Mouse (Mus musculus): ENCODE data around the gene Pde2a. TPM values are rescaled to one million over a fixed set of nuclear protein-coding genes. Genes with fewer than 3 reads are reported as not detected.

Pde2a gene
- polyA plus RNA-seq, 1 experiment from 2014 or later = 5.9 TPM

- Histone ChIP-seq H3K4me3 (ENCODE audit: low read depth, low read length) (no peak overlapping the region), H3K9ac (ENCODE audit: low read depth, low read length) (no peak overlapping the region), H3K4me1 (ENCODE audit: control insufficient read depth, insufficient read depth, low read length) (no peaks in the 10 kb centered on the region), H3K4me2 (no peak overlapping the region), H3K9me3 (replicated peaks; ENCODE audit: control insufficient read depth, low read length) (no peaks in the 10 kb centered on the region), H3K27ac (ENCODE audit: low read depth, low read length) (no peak overlapping the region), H3K27me3 (ENCODE audit: control insufficient read depth, insufficient read depth, low read length) (peaks cover 35% of the 10 kb centered on the region), H3K36me3 (ENCODE audit: control insufficient read depth, insufficient read depth, low read length) (no peaks in the 10 kb centered on the region)
- 79% methylated on average over 3 of the region's 3 CpGs for WGBS (ENCODE audit: insufficient replicate concordance)
- ATAC-seq (replicated peaks; ENCODE audit: insufficient number of reproducible peaks, low FRiP score, low TSS enrichment) = no peak
These were observed 31.2 kb downstream of the Pde2a start for GRCm38 (mm10) chr7:101452669-101453068.

DNA sequence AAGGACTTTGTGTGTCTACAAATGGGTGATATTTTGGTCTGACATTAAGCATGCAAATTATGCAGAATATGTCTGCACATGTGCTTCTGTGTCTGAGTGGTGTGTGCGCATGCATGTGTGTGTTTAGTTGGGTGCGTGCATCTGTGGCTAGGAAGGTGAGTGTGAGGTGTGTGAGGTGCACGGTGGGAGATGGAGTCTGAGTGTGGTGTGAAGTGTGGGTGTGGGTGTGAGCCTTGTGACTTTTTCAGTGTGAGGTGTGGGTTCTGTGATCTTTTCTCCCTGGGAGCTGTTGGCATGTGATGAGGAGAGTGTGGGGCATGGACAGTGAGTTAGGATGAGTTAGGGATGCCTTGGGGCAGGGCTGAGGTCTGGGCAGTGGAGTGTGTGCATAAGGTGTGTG, 31.8 kb downstream of the Pde2a start:
- Histone ChIP-seq H3K4me1 (ENCODE audit: control insufficient read depth, insufficient read depth, low read length) (no peaks in the 10 kb centered on the region), H3K27me3 (ENCODE audit: control insufficient read depth, insufficient read depth, low read length) (peaks cover 33% of the 10 kb centered on the region), H3K4me2 (peak overlapping the region; percentile 16), H3K36me3 (ENCODE audit: control insufficient read depth, insufficient read depth, low read length) (no peaks in the 10 kb centered on the region), H3K27ac (ENCODE audit: low read depth, low read length) (no peak overlapping the region), H3K9me3 (replicated peaks; ENCODE audit: control insufficient read depth, low read length) (no peaks in the 10 kb centered on the region), H3K9ac (ENCODE audit: low read depth, low read length) (no peak overlapping the region), H3K4me3 (ENCODE audit: low read depth, low read length) (no peak overlapping the region)
- ATAC-seq (replicated peaks; ENCODE audit: insufficient number of reproducible peaks, low FRiP score, low TSS enrichment) = no peak
- 83% methylated on average over 3 of the region's 3 CpGs for WGBS (ENCODE audit: insufficient replicate concordance)

GRCm38 (mm10) chr7:101453725-101454124, 32.2 kb downstream of the Pde2a start:
- no peak overlapping the region for H3K27ac ChIP-seq (ENCODE audit: low read depth, low read length)
- 36% methylated on average over 8 of the region's 8 CpGs for WGBS (ENCODE audit: insufficient replicate concordance)
- H3K4me1 ChIP-seq (ENCODE audit: control insufficient read depth, insufficient read depth, low read length) = no peaks in the 10 kb centered on the region
- H3K27me3 ChIP-seq (ENCODE audit: control insufficient read depth, insufficient read depth, low read length) = peaks cover 34% of the 10 kb centered on the region
- no peak overlapping the region for H3K4me2 ChIP-seq
- no peak for ATAC-seq (replicated peaks; ENCODE audit: insufficient number of reproducible peaks, low FRiP score, low TSS enrichment)
- no peak overlapping the region for H3K9ac ChIP-seq (ENCODE audit: low read depth, low read length)
- H3K36me3 ChIP-seq (ENCODE audit: control insufficient read depth, insufficient read depth, low read length) = no peaks in the 10 kb centered on the region
- no peak overlapping the region for H3K4me3 ChIP-seq (ENCODE audit: low read depth, low read length)
- H3K9me3 ChIP-seq (replicated peaks; ENCODE audit: control insufficient read depth, low read length) = no peaks in the 10 kb centered on the region

DNA sequence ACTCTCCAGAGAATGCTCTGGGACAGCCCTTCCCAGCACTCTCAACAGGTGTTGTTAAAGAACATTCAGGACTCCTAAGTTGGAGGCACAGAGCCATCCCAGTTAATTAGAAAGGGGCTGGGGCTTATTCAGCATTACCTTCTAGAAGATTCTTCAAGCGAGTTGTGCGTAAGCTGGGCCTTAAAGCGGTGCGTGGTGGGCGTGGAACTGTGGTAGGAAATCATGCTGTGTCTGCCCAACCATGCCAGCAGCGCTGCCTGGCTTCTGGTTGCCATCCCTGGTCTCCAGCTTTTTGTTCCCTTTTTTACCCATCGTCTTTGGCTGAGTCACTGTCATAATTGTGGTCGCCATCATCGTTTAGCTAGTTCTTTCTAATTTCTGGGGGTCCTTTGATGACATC, 33.0 kb downstream of the Pde2a start:
- 80% methylated on average over 9 of the region's 9 CpGs for WGBS (ENCODE audit: insufficient replicate concordance)
- no peaks in the 10 kb centered on the region for H3K9me3 ChIP-seq (replicated peaks; ENCODE audit: control insufficient read depth, low read length)
- H3K27me3 ChIP-seq (ENCODE audit: control insufficient read depth, insufficient read depth, low read length) = peaks cover 36% of the 10 kb centered on the region
- no peaks in the 10 kb centered on the region for H3K36me3 ChIP-seq (ENCODE audit: control insufficient read depth, insufficient read depth, low read length)
- no peaks in the 10 kb centered on the region for H3K4me1 ChIP-seq (ENCODE audit: control insufficient read depth, insufficient read depth, low read length)
- H3K4me3 ChIP-seq (ENCODE audit: low read depth, low read length) = no peak overlapping the region
- ATAC-seq (replicated peaks; ENCODE audit: insufficient number of reproducible peaks, low FRiP score, low TSS enrichment) = no peak
- no peak overlapping the region for H3K27ac ChIP-seq (ENCODE audit: low read depth, low read length)
- no peak overlapping the region for H3K9ac ChIP-seq (ENCODE audit: low read depth, low read length)
- no peak overlapping the region for H3K4me2 ChIP-seq

DNA sequence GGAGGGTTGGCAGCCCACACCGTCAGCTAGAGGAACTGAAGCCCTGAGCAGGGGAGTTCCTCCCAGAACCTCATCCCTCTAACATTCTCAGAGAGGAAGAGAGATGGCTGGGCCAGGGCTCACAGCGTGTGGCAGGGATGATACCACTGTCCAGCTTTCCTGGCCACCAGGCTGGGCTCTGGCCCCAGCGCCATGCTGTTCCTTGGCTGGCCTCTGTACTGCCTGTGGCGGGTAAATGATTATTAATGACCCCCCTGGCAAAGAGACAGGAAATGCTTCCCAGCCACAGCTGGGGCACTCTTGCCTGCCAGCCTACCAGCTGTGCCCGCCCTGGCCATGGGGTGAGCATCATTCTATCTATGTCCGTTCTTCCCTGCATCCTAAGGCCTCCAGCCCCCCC, 33.6 kb downstream of the Pde2a start:
- 82% methylated on average over 6 of the region's 6 CpGs for WGBS (ENCODE audit: insufficient replicate concordance)
- no peak for ATAC-seq (replicated peaks; ENCODE audit: insufficient number of reproducible peaks, low FRiP score, low TSS enrichment)
- 0 out of 2 replicates have a peak, but pooled peaks cover under 1% of the 10 kb centered on the region for H3K4me1 ChIP-seq (ENCODE audit: control insufficient read depth, insufficient read depth, low read length)

DNA sequence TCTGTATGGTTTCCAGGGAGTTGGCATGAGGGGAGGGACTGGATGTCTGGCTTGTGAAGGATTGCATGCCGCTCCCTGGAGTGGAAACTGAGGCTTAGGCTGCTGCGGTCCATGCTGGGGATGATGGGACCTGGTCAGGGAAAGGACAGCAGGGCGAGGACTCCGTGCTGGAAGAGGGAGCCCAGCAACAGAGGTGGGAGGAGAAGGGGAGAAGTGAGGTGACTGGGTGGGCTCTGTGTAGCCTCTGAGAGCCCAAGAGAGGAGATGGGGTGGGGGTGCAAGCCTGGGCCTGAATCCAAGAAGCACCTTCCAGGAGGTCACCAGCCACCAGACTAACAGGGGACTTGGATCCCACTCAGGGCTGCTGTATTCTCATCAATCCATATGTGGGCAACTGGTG, 34.8 kb downstream of the Pde2a start:
- no peak overlapping the region for H3K4me3 ChIP-seq (ENCODE audit: low read depth, low read length)
- peaks cover 34% of the 10 kb centered on the region for H3K27me3 ChIP-seq (ENCODE audit: control insufficient read depth, insufficient read depth, low read length)
- H3K9me3 ChIP-seq (replicated peaks; ENCODE audit: control insufficient read depth, low read length) = no peaks in the 10 kb centered on the region
- no peak for ATAC-seq (replicated peaks; ENCODE audit: insufficient number of reproducible peaks, low FRiP score, low TSS enrichment)
- no peak overlapping the region for H3K9ac ChIP-seq (ENCODE audit: low read depth, low read length)
- WGBS (ENCODE audit: insufficient replicate concordance) = 66% methylated on average over 4 of the region's 4 CpGs
- peaks cover 7% of the 10 kb centered on the region; the same call in 1 of the 2 replicates for H3K4me1 ChIP-seq (ENCODE audit: control insufficient read depth, insufficient read depth, low read length)
- H3K4me2 ChIP-seq = no peak overlapping the region
- H3K27ac ChIP-seq (ENCODE audit: low read depth, low read length) = no peak overlapping the region
- H3K36me3 ChIP-seq (ENCODE audit: control insufficient read depth, insufficient read depth, low read length) = no peaks in the 10 kb centered on the region

More for the DNA sequence above, 33.6 kb downstream of the Pde2a start:
- H3K36me3 ChIP-seq (ENCODE audit: control insufficient read depth, insufficient read depth, low read length) = no peaks in the 10 kb centered on the region
- no peak overlapping the region for H3K4me3 ChIP-seq (ENCODE audit: low read depth, low read length)
- H3K9me3 ChIP-seq (replicated peaks; ENCODE audit: control insufficient read depth, low read length) = no peaks in the 10 kb centered on the region
- H3K4me2 ChIP-seq = no peak overlapping the region
- peaks cover 36% of the 10 kb centered on the region for H3K27me3 ChIP-seq (ENCODE audit: control insufficient read depth, insufficient read depth, low read length)
- H3K27ac ChIP-seq (ENCODE audit: low read depth, low read length) = no peak overlapping the region
- H3K9ac ChIP-seq (ENCODE audit: low read depth, low read length) = no peak overlapping the region

- WGBS (ENCODE audit: insufficient replicate concordance) = 33% methylated on average over 5 of the region's 5 CpGs
These were observed 35.3 kb downstream of the Pde2a start for GRCm38 (mm10) chr7:101456789-101457188.

GRCm38 (mm10) chr7:101457283-101457682, 35.8 kb downstream of the Pde2a start:
- 79% methylated on average over 5 of the region's 5 CpGs for WGBS (ENCODE audit: insufficient replicate concordance)
- no peaks in the 10 kb centered on the region for H3K36me3 ChIP-seq (ENCODE audit: control insufficient read depth, insufficient read depth, low read length)
- H3K9me3 ChIP-seq (replicated peaks; ENCODE audit: control insufficient read depth, low read length) = no peaks in the 10 kb centered on the region
- peaks cover 25% of the 10 kb centered on the region for H3K27me3 ChIP-seq (ENCODE audit: control insufficient read depth, insufficient read depth, low read length)
- no peak overlapping the region for H3K27ac ChIP-seq (ENCODE audit: low read depth, low read length)
- H3K9ac ChIP-seq (ENCODE audit: low read depth, low read length) = no peak overlapping the region
- peaks cover 7% of the 10 kb centered on the region; the same call in 1 of the 2 replicates for H3K4me1 ChIP-seq (ENCODE audit: control insufficient read depth, insufficient read depth, low read length)
- no peak for ATAC-seq (replicated peaks; ENCODE audit: insufficient number of reproducible peaks, low FRiP score, low TSS enrichment)
- no peak overlapping the region for H3K4me3 ChIP-seq (ENCODE audit: low read depth, low read length)
- H3K4me2 ChIP-seq = no peak overlapping the region

More at GRCm38 (mm10) chr7:101456789-101457188, 35.3 kb downstream of the Pde2a start:
- H3K27me3 ChIP-seq (ENCODE audit: control insufficient read depth, insufficient read depth, low read length) = peaks cover 30% of the 10 kb centered on the region
- peaks cover 7% of the 10 kb centered on the region; the same call in 1 of the 2 replicates for H3K4me1 ChIP-seq (ENCODE audit: control insufficient read depth, insufficient read depth, low read length)
- H3K4me2 ChIP-seq = no peak overlapping the region
- H3K9ac ChIP-seq (ENCODE audit: low read depth, low read length) = no peak overlapping the region
- ATAC-seq (replicated peaks; ENCODE audit: insufficient number of reproducible peaks, low FRiP score, low TSS enrichment) = no peak
- no peak overlapping the region for H3K27ac ChIP-seq (ENCODE audit: low read depth, low read length)
- no peaks in the 10 kb centered on the region for H3K36me3 ChIP-seq (ENCODE audit: control insufficient read depth, insufficient read depth, low read length)
- no peaks in the 10 kb centered on the region for H3K9me3 ChIP-seq (replicated peaks; ENCODE audit: control insufficient read depth, low read length)
- H3K4me3 ChIP-seq (ENCODE audit: low read depth, low read length) = no peak overlapping the region

DNA sequence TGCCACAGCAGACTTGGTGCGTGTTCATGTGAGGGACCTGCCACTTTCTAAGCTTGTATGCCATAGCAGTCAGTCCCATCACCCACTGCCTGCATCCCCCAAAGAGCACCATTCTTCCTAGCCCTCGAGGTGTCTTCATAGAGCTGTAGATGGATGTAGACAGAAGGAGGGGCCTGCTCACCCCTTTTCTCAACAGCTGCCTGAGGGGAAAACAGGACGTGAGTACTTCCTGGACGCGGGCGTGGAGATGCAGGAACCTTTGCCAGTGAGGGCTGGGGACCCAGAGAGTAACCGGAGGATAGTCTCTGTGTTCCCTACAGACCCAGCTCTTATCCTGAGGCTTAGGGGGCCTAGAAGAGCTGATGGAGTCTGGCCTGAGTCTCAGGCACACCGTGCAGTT, 36.3 kb downstream of the Pde2a start:
- H3K4me3 ChIP-seq (ENCODE audit: low read depth, low read length) = no peak overlapping the region
- H3K4me2 ChIP-seq = no peak overlapping the region
- H3K27ac ChIP-seq (ENCODE audit: low read depth, low read length) = no peak overlapping the region
- no peak overlapping the region for H3K9ac ChIP-seq (ENCODE audit: low read depth, low read length)
- H3K9me3 ChIP-seq (replicated peaks; ENCODE audit: control insufficient read depth, low read length) = no peaks in the 10 kb centered on the region
- peaks cover 9% of the 10 kb centered on the region; the same call in 1 of the 2 replicates for H3K4me1 ChIP-seq (ENCODE audit: control insufficient read depth, insufficient read depth, low read length)
- ATAC-seq (replicated peaks; ENCODE audit: insufficient number of reproducible peaks, low FRiP score, low TSS enrichment) = no peak
- H3K36me3 ChIP-seq (ENCODE audit: control insufficient read depth, insufficient read depth, low read length) = no peaks in the 10 kb centered on the region
- H3K27me3 ChIP-seq (ENCODE audit: control insufficient read depth, insufficient read depth, low read length) = peaks cover 23% of the 10 kb centered on the region
- WGBS (ENCODE audit: insufficient replicate concordance) = 55% methylated on average over 8 of the region's 8 CpGs

All from heart, embryonic 11.5 days (tissue).